Mouse (Mus musculus) neural tube, embryonic 11.5 days (tissue): ENCODE measurements around the gene Etfdh. TPM values are rescaled to one million over a fixed set of nuclear protein-coding genes. Genes with fewer than 3 reads are reported as not detected.

Source experiments
- ATAC-seq: fragments of 200-750 bp; cut with Nextera tagmentation; 2 replicates; pipeline ENCODE4 v1.8.0; 2017; ENCODE audit warnings: moderate number of reproducible peaks, mild to moderate bottlenecking, moderate TSS enrichment, moderate library complexity; ENCODE audit not compliant: insufficient read depth, low FRiP score, low TSS enrichment
- DNase-seq: peaks from one replicate; pipeline ENCODE4 v3.0.0-alpha.2; 2015; ENCODE audit warnings: low spot score
- H3K27ac ChIP-seq: fragments of 300-500 bp; sonication (generic); 2 replicates; pipeline ENCODE4 v1.5.1; 2014; ENCODE audit warnings: low read depth, mild to moderate bottlenecking, low read length
- H3K27me3 ChIP-seq: fragments of 300-500 bp; sonication (generic); 2 replicates; pipeline ENCODE4 v1.6.1; 2014; ENCODE audit warnings: mild to moderate bottlenecking, low read length, mixed read lengths; ENCODE audit not compliant: control insufficient read depth, insufficient read depth
- H3K36me3 ChIP-seq: fragments of 300-500 bp; sonication (generic); 2 replicates; pipeline ENCODE4 v1.6.1; 2014; ENCODE audit warnings: mild to moderate bottlenecking, low read length, moderate library complexity, mixed read lengths; ENCODE audit not compliant: control insufficient read depth, insufficient read depth
- H3K4me1 ChIP-seq: fragments of 300-500 bp; sonication (generic); 2 replicates; pipeline ENCODE4 v1.6.1; 2014; ENCODE audit warnings: low read length, mixed read lengths; ENCODE audit not compliant: control insufficient read depth, insufficient read depth
- H3K4me2 ChIP-seq: fragments of 300-500 bp; sonication (generic); 2 replicates; pipeline ENCODE4 v1.6.1; 2014; ENCODE audit warnings: low read depth, mild to moderate bottlenecking, moderate library complexity
- H3K4me3 ChIP-seq: fragments of 300-500 bp; sonication (generic); 2 replicates; pipeline ENCODE4 v1.5.1; 2014; ENCODE audit warnings: low read depth, low read length
- H3K9ac ChIP-seq: fragments of 300-500 bp; sonication (generic); 2 replicates; pipeline ENCODE4 v1.6.1; 2014; ENCODE audit warnings: mild to moderate bottlenecking, low read length
- H3K9me3 ChIP-seq: fragments of 300-500 bp; sonication (generic); 2 replicates; pipeline ENCODE4 v1.6.1; 2016; ENCODE audit warnings: low read length; ENCODE audit not compliant: control insufficient read depth
- WGBS: fragments of 180-500 bp; shearing (Covaris S2); extraction: QIAGEN DNeasy Blood & Tissue Kit; methylation state at CpG from one replicate; pipeline ENCODE4 v1.1.7; 2014; 5-methylcytosine and 5-hydroxymethylcytosine counted together
- polyA plus RNA-seq: library from polyadenylated mRNA; unstranded; fragments of >200 nt; fragmentation: Nextera tagmentation; extraction: Ambion mirVana; gene quantifications from 2 replicates; pipeline ENCODE4 v1.2.1, GENCODE M21; 2014

Gene Etfdh
- polyA plus RNA-seq, 1 experiment from 2014 or later = 56.1 TPM

DNA sequence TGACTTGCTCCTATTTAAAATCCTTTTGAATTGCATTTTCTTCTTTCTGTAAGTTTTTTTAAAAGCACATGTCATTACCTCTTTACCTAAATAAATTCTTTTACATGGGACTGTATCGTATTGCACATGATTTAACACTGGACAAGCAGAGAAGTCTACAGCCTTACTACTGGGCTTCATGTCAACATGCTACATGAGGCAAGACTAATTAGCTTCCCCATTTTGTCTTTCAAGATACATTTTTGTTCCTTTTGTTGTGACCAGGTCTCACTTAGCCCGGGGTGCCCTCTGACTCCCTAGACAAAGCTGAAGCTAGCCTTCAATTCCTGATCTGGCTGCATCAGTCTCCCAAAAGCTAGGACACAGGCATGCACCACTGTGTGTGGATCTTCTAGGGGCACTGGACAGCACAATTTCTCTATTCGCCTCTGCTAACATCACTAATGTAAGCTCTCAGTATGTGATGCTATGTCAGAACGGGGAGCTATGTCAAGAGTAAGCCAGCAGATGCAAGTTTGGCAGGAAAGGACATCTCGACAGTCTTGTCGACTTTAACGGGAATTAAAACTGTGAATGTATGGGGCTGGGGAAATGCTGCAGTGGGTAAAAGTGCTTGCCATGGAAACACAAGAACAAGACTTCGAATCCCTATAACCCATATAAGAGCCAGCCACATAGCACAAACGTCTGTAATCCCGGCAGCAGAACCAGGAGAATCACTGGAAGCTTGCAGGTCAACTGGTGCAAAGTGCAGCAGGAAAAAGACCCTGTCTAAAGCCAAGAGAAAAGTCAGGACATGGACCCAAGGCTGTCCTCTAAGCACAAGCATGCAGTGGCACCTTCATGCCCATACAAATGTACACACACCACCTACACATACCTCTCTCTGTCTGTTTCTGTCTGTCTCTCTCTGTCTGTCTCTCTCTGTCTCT is 67.2 kb downstream of the Etfdh start:
- no peak overlapping the region for H3K27ac ChIP-seq
- WGBS = 88% methylated on average over 10 of the region's 10 CpGs
- no peaks in the 10 kb centered on the region for H3K27me3 ChIP-seq
- H3K4me3 ChIP-seq = no peak overlapping the region
- H3K36me3 ChIP-seq = no peaks in the 10 kb centered on the region
- H3K4me1 ChIP-seq = peaks cover 3% of the 10 kb centered on the region; the same call in 1 of the 2 replicates
- H3K9me3 ChIP-seq = no peaks in the 10 kb centered on the region
- ATAC-seq (no peak), DNase-seq (no peak)
- H3K9ac ChIP-seq = no peak overlapping the region
- no peak overlapping the region for H3K4me2 ChIP-seq

DNA sequence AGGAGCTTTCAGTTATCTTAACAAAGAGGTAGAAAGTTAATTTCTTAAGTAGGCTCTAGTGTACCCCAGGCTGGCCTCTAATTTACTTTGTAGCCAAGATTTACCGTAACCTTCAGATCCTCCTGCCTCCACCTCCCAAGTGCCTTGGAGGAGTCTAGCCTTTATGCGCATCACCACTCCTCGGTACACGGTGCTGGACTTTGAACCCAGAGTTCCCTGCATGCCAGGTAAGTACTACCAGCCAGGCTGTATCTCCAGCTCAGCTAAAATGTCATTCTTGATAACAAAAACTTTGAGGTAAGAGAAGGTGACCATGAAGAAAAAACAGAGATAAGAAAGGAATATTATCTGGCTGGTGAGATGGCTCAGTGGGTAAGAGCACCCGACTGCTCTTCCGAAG is 68.7 kb downstream of the Etfdh start:
- no peaks in the 10 kb centered on the region for H3K4me1 ChIP-seq
- DNase-seq = no peak
- H3K9ac ChIP-seq = no peak overlapping the region
- no peak for ATAC-seq
- WGBS = 96% methylated on average over 6 of the region's 6 CpGs
- H3K27me3 ChIP-seq = no peaks in the 10 kb centered on the region
- H3K27ac ChIP-seq = no peak overlapping the region
- H3K4me3 ChIP-seq = no peak overlapping the region
- H3K4me2 ChIP-seq = no peak overlapping the region
- H3K36me3 ChIP-seq = no peaks in the 10 kb centered on the region
- H3K9me3 ChIP-seq = no peaks in the 10 kb centered on the region

DNA sequence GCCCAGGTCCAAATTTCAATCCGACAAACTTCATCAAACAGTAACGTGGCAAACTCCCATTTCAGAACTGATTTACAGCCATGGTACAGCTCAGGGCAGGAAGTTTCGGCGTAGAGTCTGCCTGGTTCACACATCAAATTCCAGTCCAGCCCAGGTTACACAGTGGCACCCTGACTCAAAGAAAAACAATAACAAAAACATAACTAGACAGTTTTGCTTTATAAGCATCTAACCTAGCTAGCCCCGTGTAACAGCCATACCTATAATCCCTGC is 69.6 kb downstream of the Etfdh start:
- Histone ChIP-seq H3K27ac (no peak overlapping the region; the same call in 1 of the 2 replicates), H3K9me3 (no peaks in the 10 kb centered on the region), H3K36me3 (no peaks in the 10 kb centered on the region), H3K4me2 (no peak overlapping the region), H3K4me1 (no peaks in the 10 kb centered on the region), H3K4me3 (no peak overlapping the region), H3K9ac (no peak overlapping the region), H3K27me3 (no peaks in the 10 kb centered on the region)
- 80% methylated on average over 5 of the region's 5 CpGs for WGBS
- ATAC-seq = no peak
- no peak for DNase-seq

DNA sequence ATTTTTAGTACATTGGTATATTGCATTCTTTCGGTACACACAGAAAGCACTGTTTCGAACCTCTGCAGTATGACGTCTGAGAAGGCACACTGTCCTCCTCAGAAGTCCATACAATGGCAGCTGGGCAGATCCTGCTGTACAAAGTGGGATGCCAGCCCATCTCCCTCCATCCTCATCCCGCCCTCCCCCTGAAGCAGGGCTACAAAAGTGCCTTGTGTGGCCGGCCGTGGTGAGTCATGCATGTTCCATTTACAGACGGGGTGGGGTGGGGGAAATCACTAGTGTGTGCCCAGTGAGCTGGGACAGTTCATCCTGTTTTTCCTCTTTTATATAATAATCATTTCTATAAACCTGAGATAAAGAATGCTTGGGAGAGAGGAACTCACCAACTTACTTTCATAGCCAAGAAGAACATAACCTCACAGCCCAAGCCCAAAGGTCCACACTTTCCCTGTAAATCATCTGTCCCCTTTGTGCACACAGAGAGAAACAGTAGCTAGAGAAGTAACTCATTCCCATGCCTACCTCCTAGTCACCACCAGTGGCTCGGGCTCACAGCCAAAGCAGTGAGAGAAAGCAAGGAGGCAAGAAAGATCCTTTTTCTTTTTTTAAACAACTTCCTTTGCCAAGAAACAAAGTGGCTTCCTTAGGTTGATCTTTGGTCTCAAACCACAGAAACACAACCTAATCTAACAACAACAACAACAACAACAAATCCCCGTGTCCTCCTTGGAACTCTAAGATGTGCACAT is 70.1 kb downstream of the Etfdh start:
- DNase-seq = no peak
- whole genome bisulfite sequencing = 84% methylated on average over 9 of the region's 9 CpGs
- no peak overlapping the region for H3K4me3 ChIP-seq

DNA sequence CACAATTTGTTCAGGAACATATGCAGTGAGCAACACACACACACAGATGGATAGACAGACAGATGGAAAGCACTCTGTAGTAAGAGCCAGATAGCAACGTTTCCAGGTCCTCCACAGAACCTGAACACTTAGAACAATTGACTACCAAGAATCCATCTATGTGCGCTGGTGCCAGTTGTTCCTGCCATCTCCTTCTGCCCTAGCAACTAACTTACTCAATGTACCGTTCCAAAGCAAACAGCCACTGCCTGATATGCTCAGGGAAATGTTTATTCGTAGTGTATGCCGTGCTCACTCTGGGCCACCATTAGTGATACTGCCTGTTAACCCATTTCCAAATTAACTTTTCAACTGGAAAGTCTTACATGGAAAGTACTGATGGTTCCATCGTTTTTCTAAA is 74.2 kb downstream of the Etfdh start:
- no peaks in the 10 kb centered on the region for H3K27me3 ChIP-seq
- no peak overlapping the region for H3K9ac ChIP-seq
- H3K27ac ChIP-seq = no peak overlapping the region
- no peak overlapping the region for H3K4me2 ChIP-seq
- H3K4me1 ChIP-seq = no peaks in the 10 kb centered on the region
- no peaks in the 10 kb centered on the region for H3K36me3 ChIP-seq
- WGBS = 90% methylated on average over 6 of the region's 6 CpGs
- H3K9me3 ChIP-seq = no peaks in the 10 kb centered on the region
- ATAC-seq (no peak), DNase-seq (no peak)
- H3K4me3 ChIP-seq = no peak overlapping the region

More for the DNA sequence above, 70.1 kb downstream of the Etfdh start:
- no peaks in the 10 kb centered on the region for H3K36me3 ChIP-seq
- no peak overlapping the region for H3K4me2 ChIP-seq
- H3K4me1 ChIP-seq = no peaks in the 10 kb centered on the region
- H3K9ac ChIP-seq = no peak overlapping the region
- H3K27me3 ChIP-seq = no peaks in the 10 kb centered on the region
- no peaks in the 10 kb centered on the region for H3K9me3 ChIP-seq
- no peak overlapping the region; the same call in 1 of the 2 replicates for H3K27ac ChIP-seq
- ATAC-seq = no peak

Other genes starting within 250 kb of the Etfdh start
- gene Fnip2, start 61.7 kb downstream of the Etfdh start, polyA plus RNA-seq = 7.2 and 7.4 TPM in 2 replicates
- gene Ppid, start 38.2 kb downstream of the Etfdh start, polyA plus RNA-seq = 208 and 209 TPM in 2 replicates
- 21.5 and 25.3 TPM in 2 replicates for gene 4930579G24Rik, start 421 bp downstream of the Etfdh start, polyA plus RNA-seq
- gene Rxfp1, start 108.4 kb upstream of the Etfdh start, polyA plus RNA-seq = 0.04 TPM in 1 of 2 replicates, not detected in the other
- gene Tmem144, start 223.3 kb upstream of the Etfdh start, polyA plus RNA-seq = 2.9 TPM in 2 replicates